Mouse (Mus musculus) kidney, adult 2 months (tissue): ENCODE measurements around the gene Bhmt2. TPM values are rescaled to one million over a fixed set of nuclear protein-coding genes. Genes with fewer than 3 reads are reported as not detected.

Experiments used
- DNase-seq: peaks from one replicate; pipeline ENCODE4 v3.0.0; 2021
- H3K27ac ChIP-seq: fragments of 200-500 bp; 2 replicates; pipeline ENCODE4 v1.5.1; 2012; ENCODE audit warnings: low read depth, low read length, control low read depth, inconsistent platforms; ENCODE audit not compliant: insufficient read depth
- H3K27me3 ChIP-seq: fragments of 200-500 bp; replicated peaks from 2 replicates; pipeline ENCODE4 v1.6.1; 2012; ENCODE audit warnings: mild to moderate bottlenecking, moderate library complexity, low read length, inconsistent platforms; ENCODE audit not compliant: control insufficient read depth, insufficient read depth
- H3K36me3 ChIP-seq: fragments of 200-500 bp; 2 replicates; pipeline ENCODE4 v1.6.1; 2012; ENCODE audit warnings: mild to moderate bottlenecking, moderate library complexity, low read length, inconsistent platforms; ENCODE audit not compliant: control insufficient read depth, insufficient read depth
- H3K4me1 ChIP-seq: fragments of 200-500 bp; 2 replicates; pipeline ENCODE4 v1.6.1; 2011; ENCODE audit warnings: low read length; ENCODE audit not compliant: control insufficient read depth, insufficient read depth
- H3K4me3 ChIP-seq: fragments of 200-500 bp; 2 replicates; pipeline ENCODE4 v1.5.1; 2011; ENCODE audit warnings: mild to moderate bottlenecking, low read depth, low read length, control low read depth; ENCODE audit not compliant: insufficient read depth
- CTCF ChIP-seq: fragments of 200-500 bp; conservative IDR thresholded peaks from 2 replicates; pipeline ENCODE4 v1.5.1; 2011; ENCODE audit warnings: low read depth, mild to moderate bottlenecking, control low read depth, low read length, moderate library complexity, mixed read lengths; ENCODE audit not compliant: insufficient read depth, insufficient read length
- POLR2A ChIP-seq: fragments of 200-500 bp; IDR thresholded peaks from one replicate; pipeline ENCODE4 v1.6.1; 2011; ENCODE audit warnings: low read depth, low read length, control low read depth
- WGBS: fragments of 180-500 bp; shearing (Covaris S2); methylation state at CpG from one replicate; pipeline ENCODE4 v1.1.7; 2018; 5-methylcytosine and 5-hydroxymethylcytosine counted together
- polyA plus RNA-seq: library from polyadenylated mRNA; depleted of rRNA; stranded (reverse); fragments of >200 nt; gene quantifications from 2 replicates; pipeline ENCODE4 v1.2.3, GENCODE M21; 2012

The Bhmt2 gene
- polyA plus RNA-seq, 1 experiment, result 54.5 TPM

DNA sequence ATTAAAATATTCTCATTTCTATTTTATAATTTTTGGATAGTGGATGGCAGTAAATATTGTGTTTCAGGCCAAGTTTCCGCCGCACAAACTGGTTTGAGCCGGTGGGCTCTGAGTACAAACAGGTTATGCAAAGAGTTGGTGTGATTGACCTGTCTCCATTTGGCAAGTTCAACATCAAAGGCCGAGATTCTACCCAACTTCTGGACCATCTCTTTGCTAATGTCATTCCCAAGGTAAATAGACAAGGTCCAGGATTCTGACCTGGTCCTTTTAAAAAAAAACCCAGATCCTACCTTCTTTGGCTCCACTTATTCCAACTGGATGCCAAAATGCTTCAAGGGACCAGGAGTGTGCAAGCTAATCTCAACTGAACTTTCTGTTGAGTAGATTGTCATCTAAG is 37.1 kb upstream of the Bhmt2 start:
- Histone ChIP-seq H3K4me3 (no peak overlapping the region), H3K36me3 (no peaks in the 10 kb centered on the region), H3K27me3 (no peaks in the 10 kb centered on the region), H3K27ac (no peak overlapping the region), H3K4me1 (no peaks in the 10 kb centered on the region)
- peak; percentile 73 for DNase-seq
- TF ChIP-seq POLR2A (no peak), CTCF (no peak)
- 68% methylated on average over 4 of the region's 4 CpGs for WGBS

DNA sequence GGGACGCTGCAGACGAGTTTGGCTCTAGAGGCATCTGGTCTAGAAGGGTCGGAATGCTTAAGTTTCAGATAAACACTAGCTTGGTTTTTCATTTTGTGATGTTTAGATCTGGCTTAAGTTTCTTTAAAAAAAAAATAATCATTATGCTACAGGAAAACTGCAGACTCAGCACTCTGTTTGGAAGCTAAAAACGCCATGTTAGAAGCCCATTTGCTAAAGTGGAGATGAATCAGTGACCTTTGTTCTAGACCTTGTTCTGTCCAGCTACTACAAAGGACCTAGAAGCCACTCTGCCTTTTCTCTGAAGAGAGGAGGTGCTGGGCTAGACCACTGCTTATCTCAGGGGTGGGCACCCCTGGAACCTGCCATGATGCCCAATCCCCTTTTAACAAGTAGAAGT is 36.2 kb upstream of the Bhmt2 start:
- H3K4me3 ChIP-seq, result no peak overlapping the region
- peak overlapping the region; percentile 13; the same call in 1 of the 2 replicates for H3K27ac ChIP-seq
- TF ChIP-seq POLR2A (no peak), CTCF (no peak)
- H3K36me3 ChIP-seq, result no peaks in the 10 kb centered on the region
- H3K4me1 ChIP-seq, result no peaks in the 10 kb centered on the region
- WGBS, result 85% methylated on average over 4 of the region's 4 CpGs
- H3K27me3 ChIP-seq, result no peaks in the 10 kb centered on the region
- peak; percentile 66 for DNase-seq

DNA sequence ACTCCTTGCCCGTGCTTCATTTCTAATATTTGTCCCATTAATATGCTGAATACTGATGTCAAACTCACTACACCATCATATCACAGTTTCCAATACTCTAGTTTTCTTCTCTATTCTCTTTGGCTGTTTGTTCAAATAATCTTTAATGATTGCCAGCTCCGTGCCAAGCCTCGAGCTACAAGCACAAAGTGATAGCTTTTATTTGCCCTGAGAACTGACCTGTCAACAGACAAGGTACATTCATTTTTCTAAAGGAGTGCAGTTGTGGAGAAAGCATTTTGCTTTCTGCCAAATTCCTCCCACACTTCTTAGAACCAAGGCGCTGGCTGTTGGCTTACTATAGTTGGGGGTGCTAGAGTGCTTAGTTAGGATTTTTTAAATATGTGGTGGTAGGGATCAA is 33.2 kb upstream of the Bhmt2 start:
- WGBS, result 58% methylated on average over 4 of the region's 4 CpGs
- no peaks in the 10 kb centered on the region for H3K4me1 ChIP-seq
- H3K4me3 ChIP-seq, result no peak overlapping the region
- no peak for TF ChIP-seq CTCF
- no peak for TF ChIP-seq POLR2A
- DNase-seq, result peak; percentile 27
- no peaks in the 10 kb centered on the region for H3K36me3 ChIP-seq
- no peak overlapping the region for H3K27ac ChIP-seq
- no peaks in the 10 kb centered on the region for H3K27me3 ChIP-seq

DNA sequence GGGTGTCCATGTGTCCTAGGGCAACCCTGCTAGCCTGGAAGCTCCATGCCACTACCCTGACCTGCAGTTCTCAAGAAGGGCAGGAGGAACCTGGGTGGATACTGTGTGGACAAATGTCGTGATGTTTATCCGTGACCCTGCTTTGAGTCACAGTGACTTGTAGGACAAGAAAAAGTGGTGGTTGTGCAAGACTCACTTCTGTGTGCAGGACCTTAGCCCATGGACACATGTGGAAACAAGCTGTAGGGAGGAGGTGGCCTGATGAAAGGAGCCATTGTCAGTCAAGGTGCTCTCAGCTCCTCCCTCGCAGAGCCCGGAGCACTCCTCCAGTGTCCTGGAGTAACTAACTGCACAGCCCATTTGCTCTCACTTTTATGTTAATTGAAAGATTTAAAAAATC is 31.6 kb upstream of the Bhmt2 start:
- WGBS, result 80% methylated on average over 4 of the region's 4 CpGs
- H3K27me3 ChIP-seq, result no peaks in the 10 kb centered on the region
- no peak for TF ChIP-seq CTCF
- TF ChIP-seq POLR2A, result no peak
- no peaks in the 10 kb centered on the region for H3K36me3 ChIP-seq
- 0 out of 2 replicates have a peak, but pooled peaks cover under 1% of the 10 kb centered on the region for H3K4me1 ChIP-seq
- no peak overlapping the region for H3K4me3 ChIP-seq
- DNase-seq, result no peak
- no peak overlapping the region for H3K27ac ChIP-seq

DNA sequence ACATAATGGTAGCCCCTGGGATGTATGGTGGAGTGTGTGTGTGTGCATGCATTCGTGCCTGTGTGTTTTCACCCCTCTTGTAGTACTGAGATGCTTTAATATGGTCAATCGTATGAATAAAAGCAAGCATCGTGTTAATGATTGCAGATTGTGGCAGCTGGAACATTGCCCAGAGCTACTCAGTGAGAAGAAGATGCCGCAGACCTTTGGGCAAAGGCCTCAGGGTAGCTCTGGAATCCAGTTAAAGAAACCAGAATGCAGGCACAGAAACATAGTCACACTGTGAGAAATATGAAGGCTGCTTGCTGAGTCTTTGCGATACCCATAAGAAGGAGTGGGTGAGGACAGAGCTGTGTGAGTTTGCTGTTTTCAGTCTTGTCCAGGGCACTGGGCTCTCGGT is 24.8 kb upstream of the Bhmt2 start:
- H3K27ac ChIP-seq, result peak overlapping the region; percentile 47; the same call in 1 of the 2 replicates
- no peak overlapping the region for H3K4me3 ChIP-seq
- DNase-seq, result peak; percentile 92
- peaks cover 10% of the 10 kb centered on the region; the same call in 1 of the 2 replicates for H3K4me1 ChIP-seq
- 34% methylated on average over 6 of the region's 6 CpGs for WGBS
- no peak for TF ChIP-seq CTCF
- no peak for TF ChIP-seq POLR2A
- H3K27me3 ChIP-seq, result no peaks in the 10 kb centered on the region
- H3K36me3 ChIP-seq, result no peaks in the 10 kb centered on the region

DNA sequence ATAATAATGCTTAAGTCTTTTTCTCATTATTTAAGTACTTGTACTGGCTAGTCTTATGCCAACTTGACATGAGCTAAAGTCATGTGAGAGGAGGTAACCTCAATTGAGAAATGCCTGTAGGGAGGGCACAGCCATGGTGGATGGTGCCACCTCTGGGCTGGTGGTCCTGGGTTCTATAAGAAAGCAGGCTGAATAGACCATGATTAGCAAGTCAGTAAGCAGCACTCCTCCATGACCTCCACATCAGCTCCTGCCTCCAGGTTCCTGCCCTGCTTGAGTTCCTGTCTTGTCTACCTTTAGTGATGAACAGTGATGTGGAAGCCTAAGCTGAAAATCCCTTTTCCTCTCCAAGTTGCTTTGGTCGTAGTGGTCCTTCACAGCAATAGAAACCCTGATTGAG is 16.7 kb upstream of the Bhmt2 start:
- WGBS, result 88% methylated on average over 1 of the region's 1 CpGs
- no peak overlapping the region for H3K27ac ChIP-seq
- H3K27me3 ChIP-seq, result no peaks in the 10 kb centered on the region
- no peaks in the 10 kb centered on the region for H3K36me3 ChIP-seq
- no peak for TF ChIP-seq CTCF
- TF ChIP-seq POLR2A, result no peak
- DNase-seq, result no peak
- no peaks in the 10 kb centered on the region for H3K4me1 ChIP-seq
- H3K4me3 ChIP-seq, result no peak overlapping the region

DNA sequence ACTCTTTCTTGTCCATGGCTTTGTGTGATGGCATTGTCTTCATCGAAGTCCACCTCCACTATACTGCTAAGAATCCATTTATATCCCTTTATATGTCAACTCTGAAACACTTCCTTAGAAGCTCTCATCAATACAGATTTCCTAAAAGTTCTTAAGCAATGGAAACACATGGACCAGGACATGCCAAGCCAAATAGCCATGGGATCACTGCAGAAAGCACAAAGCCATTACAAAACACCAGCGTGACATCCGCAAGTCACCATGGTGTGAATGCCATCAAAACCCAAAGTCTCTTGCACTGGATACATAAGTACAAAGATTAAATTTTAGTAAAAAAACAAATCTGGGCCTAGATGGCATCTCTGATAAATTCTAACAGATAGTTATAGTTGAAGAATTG is 15.5 kb upstream of the Bhmt2 start:
- TF ChIP-seq POLR2A (no peak), CTCF (no peak)
- no peaks in the 10 kb centered on the region for H3K27me3 ChIP-seq
- H3K27ac ChIP-seq, result no peak overlapping the region
- H3K36me3 ChIP-seq, result no peaks in the 10 kb centered on the region
- DNase-seq, result no peak
- no peak overlapping the region for H3K4me3 ChIP-seq
- H3K4me1 ChIP-seq, result no peaks in the 10 kb centered on the region
- 91% methylated on average over 3 of the region's 3 CpGs for WGBS

DNA sequence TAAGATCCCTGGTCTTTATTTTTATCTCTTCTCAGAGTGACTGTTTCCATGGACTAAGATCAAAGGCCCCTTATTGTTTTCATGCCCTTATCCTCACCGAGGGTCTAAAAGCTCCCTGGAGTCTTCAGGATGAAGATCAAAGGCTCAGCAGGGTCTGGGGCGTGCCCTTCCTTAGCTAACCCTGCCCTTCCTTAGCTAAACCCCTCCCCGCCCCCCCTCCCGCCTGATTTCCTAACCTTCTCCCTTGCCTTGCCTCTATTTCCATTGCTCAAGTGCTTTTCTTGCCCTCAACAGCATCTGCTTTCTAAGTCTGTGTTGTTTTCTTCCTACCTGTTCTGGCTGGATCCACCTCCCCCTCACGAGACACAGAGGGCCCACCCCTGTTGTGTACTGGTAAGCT is 13.2 kb upstream of the Bhmt2 start:
- no peak overlapping the region for H3K27ac ChIP-seq
- no peaks in the 10 kb centered on the region for H3K27me3 ChIP-seq
- H3K4me3 ChIP-seq, result no peak overlapping the region
- WGBS, result 30% methylated on average over 5 of the region's 5 CpGs
- no peaks in the 10 kb centered on the region for H3K4me1 ChIP-seq
- DNase-seq, result no peak
- TF ChIP-seq POLR2A (no peak), CTCF (no peak)
- no peaks in the 10 kb centered on the region for H3K36me3 ChIP-seq
